Mouse (Mus musculus) erythroblast, embryonic 14.5 days (primary cell): ENCODE results near the gene Clca1. TPM values are rescaled to one million over a fixed set of nuclear protein-coding genes. Genes with fewer than 3 reads are reported as not detected.
"Not testable (repeated sequence)": the region's sequence is repeated elsewhere in the genome, so short reads cannot be mapped to it uniquely, and the experiment has no call there.

Experiments used
- H3K27me3 ChIP-seq: 2 replicates; pipeline ENCODE4 v1.6.1; 2012; ENCODE audit warnings: inconsistent platforms; ENCODE audit not compliant: control insufficient read depth
- H3K36me3 ChIP-seq: 2 replicates; pipeline ENCODE4 v1.6.1; 2012; ENCODE audit warnings: mild to moderate bottlenecking, inconsistent platforms; ENCODE audit not compliant: control insufficient read depth
- H3K4me1 ChIP-seq: 2 replicates; pipeline ENCODE4 v1.6.1; 2012; ENCODE audit warnings: inconsistent platforms; ENCODE audit not compliant: control insufficient read depth
- H3K4me3 ChIP-seq: replicated peaks from 2 replicates; pipeline ENCODE3; 2012; ENCODE audit warnings: moderate library complexity, mild to moderate bottlenecking, inconsistent platforms
- H3K9me3 ChIP-seq: 2 replicates; pipeline ENCODE4 v1.6.1; 2012; ENCODE audit warnings: low read length, inconsistent platforms, mixed read lengths; ENCODE audit not compliant: control insufficient read depth
- GATA1 ChIP-seq: IDR thresholded peaks from 2 replicates; pipeline ENCODE4 v1.6.1; 2012; ENCODE audit warnings: low read length, inconsistent platforms, mixed read lengths
- TAL1 ChIP-seq: IDR thresholded peaks from 3 replicates; pipeline ENCODE4 v1.6.1; 2012; ENCODE audit warnings: low read length, inconsistent platforms, mixed read lengths
- polyA plus RNA-seq: library from polyadenylated mRNA; stranded (reverse); fragments of >175 nt; gene quantifications from 2 replicates; pipeline ENCODE4 v1.2.3, GENCODE M21; 2012

Clca1 gene
- not detected in 2 replicates for polyA plus RNA-seq

GRCm38 (mm10) chr3:145032676-145033075 lies at the start of gene Clca1:
TSS of gene Clca1 (minus strand) at chr3:145032776.
- Histone ChIP-seq H3K9me3 (no peaks in the 10 kb centered on the region), H3K27me3 (no peaks in the 10 kb centered on the region), H3K4me1 (no peaks in the 10 kb centered on the region), H3K36me3 (no peaks in the 10 kb centered on the region), H3K4me3 (no peak within 1 kb of the TSS)
- no peak for TF ChIP-seq TAL1
- TF ChIP-seq GATA1 = no peak

GRCm38 (mm10) chr3:145080904-145081303 lies 48.3 kb upstream of the Clca1 start:
- Histone ChIP-seq H3K36me3 (no peaks in the 10 kb centered on the region), H3K4me1 (no peaks in the 10 kb centered on the region), H3K9me3 (peaks cover 3% of the 10 kb centered on the region; the same call in 1 of the 2 replicates), H3K4me3 (no peak overlapping the region), H3K27me3 (no peaks in the 10 kb centered on the region)
- TF ChIP-seq GATA1 (no peak), TAL1 (no peak)

- TF ChIP-seq GATA1 (no peak), TAL1 (no peak)
- no peak overlapping the region for H3K4me3 ChIP-seq
- H3K27me3 ChIP-seq = no peaks in the 10 kb centered on the region
- no peaks in the 10 kb centered on the region for H3K36me3 ChIP-seq
- H3K9me3 ChIP-seq = no peaks in the 10 kb centered on the region; the same call in 1 of the 2 replicates
- H3K4me1 ChIP-seq = no peaks in the 10 kb centered on the region
Observed at GRCm38 (mm10) chr3:145078405-145078804, 45.8 kb upstream of the Clca1 start.

- Histone ChIP-seq H3K4me1 (no peaks in the 10 kb centered on the region), H3K4me3 (no peak overlapping the region), H3K36me3 (no peaks in the 10 kb centered on the region), H3K27me3 (no peaks in the 10 kb centered on the region), H3K9me3 (no peaks in the 10 kb centered on the region)
- no peak for TF ChIP-seq TAL1
- no peak for TF ChIP-seq GATA1
Observed at GRCm38 (mm10) chr3:145072339-145072738, 39.8 kb upstream of the Clca1 start.

- Histone ChIP-seq H3K9me3 (no peaks in the 10 kb centered on the region), H3K4me3 (no peak overlapping the region), H3K36me3 (no peaks in the 10 kb centered on the region), H3K4me1 (no peaks in the 10 kb centered on the region), H3K27me3 (no peaks in the 10 kb centered on the region)
- TF ChIP-seq TAL1 (no peak), GATA1 (no peak)
Observed at GRCm38 (mm10) chr3:145068964-145069363, 36.4 kb upstream of the Clca1 start.

- not testable (repeated sequence) for H3K9me3 ChIP-seq, H3K36me3 ChIP-seq, H3K27me3 ChIP-seq, H3K4me3 ChIP-seq, H3K4me1 ChIP-seq
Observed at GRCm38 (mm10) chr3:145055138-145055537, 22.6 kb upstream of the Clca1 start.

GRCm38 (mm10) chr3:145049820-145050219 lies 17.2 kb upstream of the Clca1 start:
- H3K27me3 ChIP-seq = no peaks in the 10 kb centered on the region
- no peaks in the 10 kb centered on the region for H3K9me3 ChIP-seq
- TF ChIP-seq GATA1 (no peak), TAL1 (no peak)
- no peaks in the 10 kb centered on the region for H3K4me1 ChIP-seq
- H3K4me3 ChIP-seq = no peak overlapping the region
- H3K36me3 ChIP-seq = no peaks in the 10 kb centered on the region

- Histone ChIP-seq H3K36me3 (no peaks in the 10 kb centered on the region), H3K27me3 (no peaks in the 10 kb centered on the region), H3K9me3 (no peaks in the 10 kb centered on the region), H3K4me1 (no peaks in the 10 kb centered on the region), H3K4me3 (no peak overlapping the region)
- TF ChIP-seq TAL1 = no peak
- no peak for TF ChIP-seq GATA1
Observed at GRCm38 (mm10) chr3:145038813-145039212, 6.2 kb upstream of the Clca1 start.

GRCm38 (mm10) chr3:145028036-145028435 lies 4.5 kb downstream of the Clca1 start:
- Histone ChIP-seq H3K27me3 (no peaks in the 10 kb centered on the region), H3K36me3 (no peaks in the 10 kb centered on the region)
- TF ChIP-seq GATA1 = no peak
- no peak for TF ChIP-seq TAL1

GRCm38 (mm10) chr3:145026750-145027149 lies 5.8 kb downstream of the Clca1 start:
- TF ChIP-seq GATA1 (no peak), TAL1 (no peak)
- no peaks in the 10 kb centered on the region for H3K4me1 ChIP-seq

More at GRCm38 (mm10) chr3:145028036-145028435, 4.5 kb downstream of the Clca1 start:
- Histone ChIP-seq H3K4me1 (no peaks in the 10 kb centered on the region), H3K9me3 (no peaks in the 10 kb centered on the region), H3K4me3 (no peak overlapping the region)

More at GRCm38 (mm10) chr3:145026750-145027149, 5.8 kb downstream of the Clca1 start:
- H3K36me3 ChIP-seq = no peaks in the 10 kb centered on the region
- no peaks in the 10 kb centered on the region for H3K27me3 ChIP-seq
- no peaks in the 10 kb centered on the region for H3K9me3 ChIP-seq
- no peak overlapping the region for H3K4me3 ChIP-seq
